Mouse (Mus musculus) embryonic facial prominence, embryonic 10.5 days (tissue): ENCODE results near the gene Rhbdd1. TPM values are rescaled to one million over a fixed set of nuclear protein-coding genes. Genes with fewer than 3 reads are reported as not detected.

Experiments
- DNase-seq: peaks from one replicate; pipeline ENCODE4 v3.0.0-alpha.2; 2017; ENCODE audit warnings: low spot score
- H3K27ac ChIP-seq: fragments of 300-500 bp; sonication (generic); replicated peaks from 2 replicates; pipeline ENCODE4 v1.5.1; 2016; ENCODE audit warnings: mild to moderate bottlenecking
- H3K27me3 ChIP-seq: fragments of 300-500 bp; sonication (generic); replicated peaks from 2 replicates; pipeline ENCODE4 v1.6.1; 2016; ENCODE audit warnings: low read depth, mild to moderate bottlenecking; ENCODE audit not compliant: poor library complexity, severe bottlenecking
- H3K36me3 ChIP-seq: fragments of 300-500 bp; sonication (generic); replicated peaks from 2 replicates; pipeline ENCODE4 v1.6.1; 2016; ENCODE audit warnings: mild to moderate bottlenecking, moderate library complexity
- H3K4me1 ChIP-seq: fragments of 300-500 bp; sonication (generic); 2 replicates; pipeline ENCODE4 v1.6.1; 2016
- H3K4me3 ChIP-seq: fragments of 300-500 bp; sonication (generic); 2 replicates; pipeline ENCODE4 v1.5.1; 2016; ENCODE audit warnings: mild to moderate bottlenecking, moderate library complexity
- H3K9me3 ChIP-seq: fragments of 300-500 bp; sonication (generic); 2 replicates; pipeline ENCODE4 v1.6.1; 2016; ENCODE audit warnings: mild to moderate bottlenecking
- WGBS: fragments of 180-500 bp; shearing (Covaris S2); methylation state at CpG from one replicate; pipeline ENCODE4 v1.1.7; 2016; 5-methylcytosine and 5-hydroxymethylcytosine counted together
- polyA plus RNA-seq: library from polyadenylated mRNA; unstranded; fragments of >200 nt; fragmentation: Nextera tagmentation; extraction: Ambion mirVana; gene quantifications from 2 replicates; pipeline ENCODE4 v1.2.1, GENCODE M21; 2016

Gene Rhbdd1
- polyA plus RNA-seq, 1 experiment from 2014 or later = 10.1 TPM

DNA sequence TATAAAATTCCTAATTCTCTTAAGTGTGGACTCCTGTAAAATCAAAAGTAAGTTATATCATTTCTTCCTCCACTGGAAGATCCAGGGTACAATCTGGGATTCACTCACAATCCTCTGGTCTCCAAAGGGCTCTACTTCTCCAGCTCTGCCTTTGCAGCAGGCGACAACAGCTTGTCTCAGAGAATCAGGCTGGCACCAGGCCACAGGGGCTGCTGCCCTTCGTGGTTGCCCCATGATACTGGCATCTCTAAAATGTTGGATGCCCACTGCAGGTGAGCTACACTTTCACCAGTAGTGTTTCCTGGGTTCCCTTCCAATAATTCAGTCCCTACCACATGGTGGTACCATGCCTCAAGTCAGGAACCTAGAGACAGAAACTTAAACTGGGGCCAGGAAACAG, 67.9 kb downstream of the Rhbdd1 start:
- WGBS = 91% methylated on average over 2 of the region's 2 CpGs
- H3K4me1 ChIP-seq = peaks cover 18% of the 10 kb centered on the region
- H3K27ac ChIP-seq = no peak overlapping the region
- H3K36me3 ChIP-seq = no peaks in the 10 kb centered on the region
- no peaks in the 10 kb centered on the region for H3K9me3 ChIP-seq
- no peaks in the 10 kb centered on the region for H3K27me3 ChIP-seq
- no peak overlapping the region for H3K4me3 ChIP-seq
- DNase-seq = no peak

GRCm38 (mm10) chr1:82385054-82385453, 68.8 kb downstream of the Rhbdd1 start:
- Histone ChIP-seq H3K27ac (peak overlapping the region; percentile 55), H3K36me3 (no peaks in the 10 kb centered on the region), H3K9me3 (no peaks in the 10 kb centered on the region), H3K4me1 (peaks cover 18% of the 10 kb centered on the region), H3K4me3 (no peak overlapping the region), H3K27me3 (no peaks in the 10 kb centered on the region)
- no peak for DNase-seq
- whole genome bisulfite sequencing = 47% methylated on average over 9 of the region's 9 CpGs

DNA sequence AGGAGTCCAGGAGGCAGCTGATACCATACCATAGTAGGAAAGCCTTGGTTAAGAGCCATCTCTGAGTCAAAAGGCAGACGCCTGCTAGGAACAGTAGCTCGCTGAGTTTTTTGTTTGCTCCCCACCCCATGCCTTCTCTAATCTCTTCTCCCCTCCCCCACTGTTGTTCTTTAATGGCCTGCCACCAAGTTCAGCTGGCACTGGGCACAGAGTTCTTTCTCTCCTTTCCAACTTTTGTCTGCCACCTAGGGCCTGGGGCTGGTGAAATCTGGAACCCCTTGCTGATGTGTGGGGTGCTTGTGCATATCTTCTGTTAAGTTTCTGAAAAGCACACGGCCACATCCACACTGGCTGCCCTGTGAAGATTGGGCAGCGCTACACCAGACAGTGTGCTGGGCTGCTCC, 69.6 kb downstream of the Rhbdd1 start:
- Histone ChIP-seq H3K36me3 (no peaks in the 10 kb centered on the region), H3K9me3 (no peaks in the 10 kb centered on the region), H3K4me1 (peaks cover 18% of the 10 kb centered on the region), H3K27me3 (no peaks in the 10 kb centered on the region), H3K4me3 (no peak overlapping the region), H3K27ac (peak overlapping the region; percentile 63; the same call in 1 of the 2 replicates)
- 40% methylated on average over 4 of the region's 4 CpGs for WGBS
- no peak for DNase-seq

DNA sequence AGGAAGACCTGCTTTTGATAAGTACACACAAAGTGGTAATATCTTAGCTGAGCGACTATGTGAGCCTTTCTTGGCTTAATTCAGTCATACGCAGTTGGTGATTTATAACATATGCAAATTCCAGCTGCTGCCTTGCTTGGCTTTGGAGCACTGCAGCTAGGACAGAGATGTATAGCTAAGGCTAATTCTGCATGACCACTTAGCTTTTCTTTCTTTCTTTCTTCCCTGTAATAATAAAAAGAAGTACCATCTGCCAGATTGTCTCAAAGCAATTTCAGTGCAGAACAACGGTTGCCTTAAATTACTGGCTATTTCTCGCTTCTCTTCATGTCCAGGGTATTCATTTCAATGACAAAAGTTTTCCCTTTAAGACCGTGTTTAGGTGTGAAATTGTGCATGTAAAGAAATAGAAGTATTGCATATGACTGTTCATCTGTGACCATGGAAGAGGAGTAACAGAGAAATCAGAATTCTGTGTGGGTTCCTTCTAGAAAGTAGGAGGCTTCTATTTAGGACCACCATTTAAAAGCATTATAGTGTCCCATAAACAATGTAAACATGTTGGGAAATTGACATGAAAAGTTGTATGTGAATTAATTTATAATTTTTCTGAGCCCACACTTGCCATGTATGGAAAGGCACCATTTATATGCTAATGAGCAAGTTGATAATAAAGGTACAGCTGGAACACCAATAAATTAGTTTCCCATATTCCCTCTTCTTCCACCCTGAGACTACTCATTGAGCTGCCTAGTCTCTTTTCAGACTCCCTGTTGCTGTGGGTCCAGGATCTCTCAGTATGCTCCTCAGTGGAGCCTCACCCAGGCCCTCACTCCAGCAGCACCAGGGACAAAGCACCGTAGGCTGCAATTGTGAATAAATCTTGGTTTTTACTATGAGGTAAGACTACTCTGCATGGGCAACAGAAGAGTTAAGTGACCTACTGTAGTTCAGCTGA, 70.8 kb downstream of the Rhbdd1 start:
- DNase-seq = no peak
- Histone ChIP-seq H3K27ac (no peak overlapping the region), H3K4me1 (peaks cover 15% of the 10 kb centered on the region), H3K27me3 (no peaks in the 10 kb centered on the region), H3K36me3 (no peaks in the 10 kb centered on the region), H3K4me3 (no peak overlapping the region), H3K9me3 (no peaks in the 10 kb centered on the region)
- WGBS = 81% methylated on average over 6 of the region's 6 CpGs

DNA sequence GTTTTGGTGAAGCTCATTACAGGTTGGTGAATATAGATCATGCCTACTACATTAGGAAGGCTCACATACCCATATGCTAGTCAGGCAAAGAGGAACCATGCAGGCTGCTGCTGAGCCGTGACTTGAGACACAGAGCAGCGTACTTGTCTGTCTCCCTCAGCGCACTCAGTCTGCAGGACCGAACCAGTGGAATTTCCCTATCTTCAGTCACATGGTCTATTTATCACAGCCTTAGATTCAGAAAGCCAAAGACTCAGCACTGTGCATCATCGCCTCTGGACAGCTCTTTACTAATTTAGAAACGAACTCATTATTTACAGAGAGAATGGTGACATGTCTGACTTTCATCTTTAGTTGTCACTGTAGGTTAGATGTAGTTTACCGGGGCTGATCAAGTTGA, 73.1 kb downstream of the Rhbdd1 start:
- H3K27me3 ChIP-seq = no peaks in the 10 kb centered on the region
- WGBS = 89% methylated on average over 7 of the region's 7 CpGs
- H3K4me3 ChIP-seq = no peak overlapping the region
- no peak for DNase-seq
- no peak overlapping the region for H3K27ac ChIP-seq
- H3K4me1 ChIP-seq = peaks cover 13% of the 10 kb centered on the region
- H3K9me3 ChIP-seq = no peaks in the 10 kb centered on the region
- no peaks in the 10 kb centered on the region for H3K36me3 ChIP-seq

DNA sequence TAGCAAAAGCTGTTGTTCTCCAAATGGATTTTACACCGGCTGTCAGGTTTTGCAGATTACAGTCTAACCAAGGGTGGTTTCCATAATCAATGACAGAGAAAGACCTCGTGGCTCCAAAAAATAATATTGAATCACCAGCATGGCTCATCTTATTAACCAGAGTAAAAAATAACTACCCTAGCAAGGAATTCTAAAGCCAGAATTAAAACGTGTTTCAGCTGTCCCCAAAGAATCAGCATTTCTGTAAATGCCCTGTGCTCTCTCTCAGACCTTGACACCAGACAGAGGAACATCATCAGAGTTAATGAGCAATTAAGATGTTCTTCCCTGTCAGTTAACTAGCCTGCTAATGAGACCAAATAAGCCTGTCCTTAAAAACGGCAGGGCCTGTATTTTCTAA, 79.1 kb downstream of the Rhbdd1 start:
- no peaks in the 10 kb centered on the region for H3K27me3 ChIP-seq
- no peak overlapping the region for H3K27ac ChIP-seq
- H3K4me3 ChIP-seq = no peak overlapping the region
- WGBS = 67% methylated on average over 4 of the region's 4 CpGs
- H3K4me1 ChIP-seq = no peaks in the 10 kb centered on the region
- H3K36me3 ChIP-seq = no peaks in the 10 kb centered on the region
- H3K9me3 ChIP-seq = no peaks in the 10 kb centered on the region
- DNase-seq = no peak

DNA sequence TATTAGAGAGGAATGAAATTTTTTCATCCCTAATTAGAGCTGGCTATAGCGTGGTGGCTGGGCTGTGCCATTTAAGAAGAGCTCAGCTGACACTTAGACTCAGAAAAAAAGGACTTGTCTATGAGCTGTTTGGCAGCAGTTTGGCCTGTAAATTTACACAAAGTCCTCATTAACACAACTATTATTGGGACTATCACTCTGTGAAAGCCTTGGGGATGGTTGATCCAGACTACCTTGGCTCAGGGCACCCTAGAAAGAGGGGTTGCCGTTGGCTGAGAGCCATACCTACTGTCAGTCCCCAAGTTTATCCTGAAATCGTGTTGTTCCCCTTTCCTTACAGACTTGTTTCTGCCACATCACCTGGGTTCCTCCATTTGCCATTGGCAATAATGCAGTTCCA, 91.5 kb downstream of the Rhbdd1 start:
- Histone ChIP-seq H3K4me1 (peaks cover 18% of the 10 kb centered on the region), H3K4me3 (no peak overlapping the region), H3K9me3 (no peaks in the 10 kb centered on the region), H3K27ac (no peak overlapping the region), H3K36me3 (no peaks in the 10 kb centered on the region), H3K27me3 (no peaks in the 10 kb centered on the region)
- DNase-seq = no peak
- 90% methylated on average over 3 of the region's 3 CpGs for WGBS

DNA sequence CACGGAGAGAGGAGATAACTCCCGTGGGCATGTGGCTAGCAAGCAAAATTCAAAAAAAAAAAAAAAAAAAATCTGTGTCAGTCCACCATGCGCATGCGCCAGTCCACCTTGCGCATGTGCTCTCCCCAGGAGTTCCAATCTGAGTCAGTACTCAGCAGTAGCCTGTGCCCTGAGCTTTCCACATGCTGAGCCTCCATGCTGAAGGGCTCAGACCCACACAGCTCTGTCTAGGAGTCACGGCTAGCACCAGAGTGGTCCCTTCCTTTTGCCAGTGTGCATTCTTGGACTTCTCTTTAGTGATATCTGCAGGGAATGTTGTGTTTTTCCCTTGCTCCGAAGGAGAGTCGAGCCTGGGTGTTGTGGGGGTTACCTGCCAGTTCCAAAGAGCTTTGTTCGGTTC, 93.0 kb downstream of the Rhbdd1 start:
- no peak for DNase-seq
- H3K27me3 ChIP-seq = no peaks in the 10 kb centered on the region
- no peaks in the 10 kb centered on the region for H3K36me3 ChIP-seq
- no peaks in the 10 kb centered on the region for H3K9me3 ChIP-seq
- H3K27ac ChIP-seq = no peak overlapping the region
- H3K4me3 ChIP-seq = no peak overlapping the region
- peaks cover 18% of the 10 kb centered on the region for H3K4me1 ChIP-seq
- 88% methylated on average over 9 of the region's 9 CpGs for WGBS

DNA sequence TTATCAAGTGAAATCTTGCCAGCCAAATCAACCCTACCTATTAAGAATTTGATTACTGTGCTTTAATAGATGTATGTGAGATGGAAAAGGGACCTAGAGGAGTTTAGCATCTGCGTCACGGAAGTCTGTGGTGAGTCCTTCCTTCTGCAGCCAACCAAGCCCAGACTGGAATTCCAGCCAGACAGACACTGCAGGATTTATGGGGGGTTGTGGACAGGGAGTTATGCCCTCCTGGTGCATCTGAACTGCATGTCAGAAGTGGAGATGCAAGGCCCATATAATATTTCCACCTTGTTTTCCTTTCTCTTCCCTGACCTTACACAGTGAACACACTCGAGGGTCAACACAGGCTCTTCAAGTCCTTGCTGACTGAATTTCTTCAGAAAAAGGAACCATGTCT, 94.3 kb downstream of the Rhbdd1 start:
- peaks cover 18% of the 10 kb centered on the region for H3K4me1 ChIP-seq
- no peak for DNase-seq
- no peaks in the 10 kb centered on the region for H3K9me3 ChIP-seq
- peak overlapping the region; percentile 44; the same call in 1 of the 2 replicates for H3K27ac ChIP-seq
- H3K4me3 ChIP-seq = no peak overlapping the region
- H3K36me3 ChIP-seq = no peaks in the 10 kb centered on the region
- WGBS = 71% methylated on average over 3 of the region's 3 CpGs
- H3K27me3 ChIP-seq = no peaks in the 10 kb centered on the region

- DNase-seq = no peak
- Histone ChIP-seq H3K27ac (0 out of 2 replicates have a peak overlapping the region, but pooled peaks have one; percentile 5), H3K9me3 (no peaks in the 10 kb centered on the region), H3K27me3 (no peaks in the 10 kb centered on the region), H3K4me1 (peaks cover 18% of the 10 kb centered on the region), H3K36me3 (no peaks in the 10 kb centered on the region), H3K4me3 (no peak overlapping the region)
- WGBS = 79% methylated on average over 5 of the region's 5 CpGs
Observed at GRCm38 (mm10) chr1:82411521-82411920, 95.3 kb downstream of the Rhbdd1 start.

GRCm38 (mm10) chr1:82412085-82412484, 95.8 kb downstream of the Rhbdd1 start:
- no peak for DNase-seq
- Histone ChIP-seq H3K27ac (0 out of 2 replicates have a peak overlapping the region, but pooled peaks have one; percentile 5), H3K27me3 (no peaks in the 10 kb centered on the region), H3K36me3 (no peaks in the 10 kb centered on the region), H3K4me3 (no peak overlapping the region), H3K4me1 (peaks cover 18% of the 10 kb centered on the region), H3K9me3 (no peaks in the 10 kb centered on the region)
- 62% methylated on average over 4 of the region's 4 CpGs for WGBS

- Histone ChIP-seq H3K36me3 (no peaks in the 10 kb centered on the region), H3K27me3 (no peaks in the 10 kb centered on the region), H3K4me1 (peaks cover 18% of the 10 kb centered on the region), H3K9me3 (no peaks in the 10 kb centered on the region), H3K27ac (no peak overlapping the region), H3K4me3 (no peak overlapping the region)
- WGBS = 93% methylated on average over 3 of the region's 3 CpGs
- no peak for DNase-seq
Observed at GRCm38 (mm10) chr1:82414434-82415045, 98.3 kb downstream of the Rhbdd1 start.

DNA sequence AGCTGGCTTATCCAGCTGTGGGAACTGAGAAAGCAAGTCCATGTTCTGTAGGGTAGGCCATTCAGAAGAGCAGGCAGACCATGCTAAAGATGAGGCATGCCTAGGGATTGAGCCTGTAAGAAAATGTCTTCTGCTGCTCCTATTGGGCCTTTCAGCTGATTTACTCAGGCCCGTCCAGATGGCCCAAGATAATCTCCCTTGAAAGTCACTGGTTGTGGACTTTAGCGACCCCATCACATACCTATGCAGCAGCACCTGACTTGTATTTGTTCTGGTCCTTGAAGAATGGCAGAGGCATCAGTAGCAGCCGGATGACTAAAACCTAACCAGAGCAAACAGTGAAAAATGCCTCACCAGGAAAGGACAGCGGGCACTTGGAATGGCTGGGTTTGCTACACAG, 99.4 kb downstream of the Rhbdd1 start:
- Histone ChIP-seq H3K4me1 (peaks cover 15% of the 10 kb centered on the region), H3K27me3 (no peaks in the 10 kb centered on the region), H3K27ac (no peak overlapping the region), H3K36me3 (no peaks in the 10 kb centered on the region), H3K9me3 (no peaks in the 10 kb centered on the region), H3K4me3 (no peak overlapping the region)
- no peak for DNase-seq
- WGBS = 79% methylated on average over 4 of the region's 4 CpGs
